Mouse (Mus musculus) gastrocnemius, postnatal 14 days (tissue): ENCODE data around the gene Fez2. TPM values are rescaled to one million over a fixed set of nuclear protein-coding genes. Genes with fewer than 3 reads are reported as not detected.

Source experiments
- DNase-seq: peaks from one replicate; pipeline ENCODE4 v3.0.0; 2021; ENCODE audit warnings: mixed read lengths
- intact Hi-C: fragments of 180-260 bp; cut with DNase I; formaldehyde crosslinking; loops from one replicate; pipeline ENCODE4 v1.15.1; 2025; ENCODE audit warnings: low total_unique reads
- total RNA-seq, 2 experiments: library from RNA; stranded (reverse); gene quantifications; 2 replicates each; pipeline ENCODE4 v1.2.3; 2021

Gene Fez2
- total RNA-seq, 2 experiments from 2014 or later = 47.3 to 48.8 TPM

DNA sequence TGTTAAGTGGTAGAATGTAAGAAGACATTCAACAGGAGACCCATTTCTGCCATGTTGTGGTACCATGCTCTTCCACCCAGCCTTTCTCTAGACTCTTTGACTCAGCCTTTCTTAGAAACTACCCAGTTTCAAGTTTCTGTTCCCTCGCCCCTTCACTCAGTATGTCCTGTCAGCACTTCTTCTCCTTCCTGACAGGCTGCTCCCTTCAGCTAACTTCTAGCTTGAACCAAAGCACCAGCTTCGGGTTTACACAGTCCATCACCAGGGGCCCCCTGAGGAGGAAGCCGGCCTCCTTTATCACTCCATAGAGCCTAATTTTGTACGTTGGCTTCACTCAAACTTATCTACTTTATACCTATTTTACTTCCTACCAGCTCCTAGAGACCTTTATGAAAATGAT, 1.3 kb upstream of the Fez2 start:
- intact Hi-C loops = no loop called here
- no peak for DNase-seq

DNA sequence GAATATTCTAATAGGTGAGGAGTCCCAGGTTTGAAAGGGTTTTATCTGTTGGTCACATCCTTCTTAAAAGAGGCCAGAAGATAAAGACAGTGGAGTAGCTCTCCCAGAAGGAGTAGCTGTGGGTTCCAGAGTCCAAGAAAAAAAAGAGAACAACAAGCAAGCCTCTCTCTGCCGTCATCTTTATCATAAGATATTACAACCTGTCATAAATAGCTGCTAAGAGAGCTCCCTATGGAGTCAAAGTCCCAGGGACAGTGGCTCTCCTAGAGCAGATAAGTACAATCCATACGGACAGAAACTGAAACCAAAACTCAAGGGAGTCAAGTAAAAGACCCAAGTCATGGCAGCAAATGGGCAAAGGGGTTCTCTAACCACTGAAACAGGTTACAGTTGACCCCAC, 2.7 kb downstream of the Fez2 start:
- no peak for DNase-seq
- intact Hi-C loops = no loop called here

DNA sequence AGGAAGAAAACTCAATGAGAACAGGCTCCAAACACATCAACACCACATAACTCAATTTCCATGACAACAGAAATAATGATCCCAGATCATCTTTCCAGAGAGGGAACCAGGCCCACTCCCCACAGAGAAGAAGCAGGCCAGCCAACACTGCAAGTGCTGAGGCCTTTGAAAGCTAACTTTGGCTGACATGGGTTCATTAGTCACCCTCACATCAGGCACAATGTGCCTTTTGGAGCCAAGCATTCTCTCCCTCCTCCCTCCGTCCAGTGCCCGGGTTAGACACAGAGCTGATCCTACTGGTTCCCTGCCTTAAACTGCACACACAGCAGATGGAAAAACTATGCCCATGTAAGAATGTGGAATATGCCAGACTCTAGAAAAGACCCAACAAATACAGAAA, 8.1 kb downstream of the Fez2 start:
- DNase-seq = peak; percentile 33
- intact Hi-C loops = no loop called here

DNA sequence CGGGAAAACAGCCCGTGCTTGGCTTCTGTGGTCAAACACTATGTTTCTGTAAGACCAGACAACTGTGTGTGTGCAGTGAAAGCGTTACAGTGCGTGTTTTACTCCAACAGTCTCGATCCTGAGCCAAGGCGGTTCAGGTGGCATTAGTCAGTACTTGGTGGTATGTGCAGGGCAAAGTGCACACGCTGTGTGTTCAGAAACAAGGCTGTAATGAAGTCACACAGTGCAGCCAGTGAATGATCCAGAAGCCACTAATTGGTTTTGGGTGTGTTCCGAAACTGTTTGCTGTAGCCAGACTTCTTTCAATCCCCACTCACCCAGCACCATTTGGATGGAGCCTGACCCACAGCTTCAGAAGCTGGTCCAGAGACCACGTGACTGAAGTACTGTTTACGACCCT, 9.6 kb downstream of the Fez2 start:
- intact Hi-C loops = no loop called here
- DNase-seq = no peak

DNA sequence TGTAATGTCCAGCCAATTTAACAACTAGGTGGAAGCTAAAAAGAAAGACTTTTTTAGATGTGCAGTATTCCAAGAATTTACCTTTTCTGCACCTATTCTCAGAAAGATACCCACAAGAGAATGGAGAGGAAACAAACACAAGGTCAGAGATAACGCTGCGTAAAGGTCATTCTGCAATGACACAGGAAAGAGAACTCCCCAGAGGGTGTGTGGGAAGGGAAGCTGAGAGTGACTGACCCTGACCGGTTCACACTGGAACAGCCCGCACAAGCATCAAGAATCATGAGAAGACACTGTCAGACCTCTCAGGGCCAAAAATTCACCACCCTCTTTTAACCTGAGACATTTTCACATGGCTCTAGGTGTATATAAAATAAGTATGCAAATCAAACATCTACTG, 10.4 kb downstream of the Fez2 start:
- DNase-seq = no peak
- intact Hi-C loops = no loop called here

- intact Hi-C loops = no loop called here
- DNase-seq = no peak
Observed at GRCm38 (mm10) chr17:78406854-78407253, 11.1 kb downstream of the Fez2 start.

GRCm38 (mm10) chr17:78405336-78405735, 12.6 kb downstream of the Fez2 start:
- DNase-seq = peak; percentile 32
- intact Hi-C loops = no loop called here

DNA sequence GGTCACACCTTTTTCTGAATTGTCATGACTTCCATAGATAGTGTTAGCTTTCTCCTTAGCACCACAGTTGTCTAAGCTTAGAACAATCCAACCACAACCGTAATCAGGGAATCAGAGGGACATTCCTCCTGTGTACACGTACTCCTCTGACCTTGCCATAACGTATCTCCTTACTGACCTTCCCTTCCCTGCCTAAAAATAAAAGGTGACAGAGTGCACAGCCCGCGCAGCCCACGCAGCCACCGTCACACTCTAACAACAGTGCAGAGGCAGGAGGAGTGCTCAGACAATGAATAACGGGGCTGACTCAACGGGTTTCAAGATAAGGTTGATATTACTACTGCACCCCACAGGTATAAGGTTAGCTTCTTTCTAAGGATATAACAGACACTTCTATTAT, 14.1 kb downstream of the Fez2 start:
- intact Hi-C loops = no loop called here
- no peak for DNase-seq

- DNase-seq = no peak
- intact Hi-C loops = no loop called here
Observed at GRCm38 (mm10) chr17:78403229-78403628, 14.7 kb downstream of the Fez2 start.

DNA sequence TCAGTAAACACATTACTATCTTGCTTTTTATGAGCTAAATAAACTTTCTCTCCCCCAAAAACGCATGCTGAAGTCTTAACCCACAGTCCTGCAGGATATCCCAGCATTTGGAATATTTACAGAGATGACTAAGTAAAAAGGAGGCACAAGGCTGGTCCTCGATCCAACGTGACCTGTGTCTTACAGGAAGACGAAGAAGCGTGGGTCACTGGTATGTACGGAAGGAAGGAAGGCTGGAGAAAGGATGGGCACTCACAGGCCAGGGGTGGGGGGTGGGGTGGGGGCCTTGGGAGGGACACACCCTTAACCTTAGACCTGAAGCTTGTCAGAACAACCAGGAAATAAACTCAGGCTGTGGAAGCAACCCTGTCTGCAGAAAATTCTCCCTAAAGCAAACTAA, 15.8 kb downstream of the Fez2 start:
- intact Hi-C loops = no loop called here
- DNase-seq = no peak

GRCm38 (mm10) chr17:78401713-78402112, 16.2 kb downstream of the Fez2 start:
- no peak for DNase-seq
- intact Hi-C loops = no loop called here

DNA sequence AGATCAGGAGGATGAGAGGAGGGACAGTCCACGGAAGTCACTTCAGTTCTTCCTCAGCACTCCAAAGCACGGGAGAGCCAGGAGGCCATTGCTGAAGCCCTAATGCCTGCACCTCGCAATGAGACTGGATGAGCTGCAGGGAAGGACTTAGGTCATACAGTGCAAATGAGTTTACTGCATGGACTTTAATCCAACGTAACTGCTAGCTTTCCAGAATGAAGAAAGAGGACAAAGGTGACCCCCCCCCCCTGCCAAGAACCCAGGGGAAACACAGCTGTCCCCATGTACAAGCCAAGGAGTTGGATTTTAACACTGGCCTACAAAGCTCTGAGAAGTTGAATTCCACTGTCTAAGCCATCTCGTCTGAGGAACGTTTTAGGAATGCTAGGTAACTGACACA, 16.6 kb downstream of the Fez2 start:
- intact Hi-C loops = no loop called here
- DNase-seq = no peak

- intact Hi-C loops = no loop called here
- no peak for DNase-seq
Observed at GRCm38 (mm10) chr17:78400130-78400840, 17.7 kb downstream of the Fez2 start.

- intact Hi-C loops = no loop called here
- no peak for DNase-seq
Observed at GRCm38 (mm10) chr17:78392401-78393087, 25.4 kb downstream of the Fez2 start.

GRCm38 (mm10) chr17:78389573-78389972, 28.4 kb downstream of the Fez2 start:
- no peak for DNase-seq
- intact Hi-C loops = no loop called here

DNA sequence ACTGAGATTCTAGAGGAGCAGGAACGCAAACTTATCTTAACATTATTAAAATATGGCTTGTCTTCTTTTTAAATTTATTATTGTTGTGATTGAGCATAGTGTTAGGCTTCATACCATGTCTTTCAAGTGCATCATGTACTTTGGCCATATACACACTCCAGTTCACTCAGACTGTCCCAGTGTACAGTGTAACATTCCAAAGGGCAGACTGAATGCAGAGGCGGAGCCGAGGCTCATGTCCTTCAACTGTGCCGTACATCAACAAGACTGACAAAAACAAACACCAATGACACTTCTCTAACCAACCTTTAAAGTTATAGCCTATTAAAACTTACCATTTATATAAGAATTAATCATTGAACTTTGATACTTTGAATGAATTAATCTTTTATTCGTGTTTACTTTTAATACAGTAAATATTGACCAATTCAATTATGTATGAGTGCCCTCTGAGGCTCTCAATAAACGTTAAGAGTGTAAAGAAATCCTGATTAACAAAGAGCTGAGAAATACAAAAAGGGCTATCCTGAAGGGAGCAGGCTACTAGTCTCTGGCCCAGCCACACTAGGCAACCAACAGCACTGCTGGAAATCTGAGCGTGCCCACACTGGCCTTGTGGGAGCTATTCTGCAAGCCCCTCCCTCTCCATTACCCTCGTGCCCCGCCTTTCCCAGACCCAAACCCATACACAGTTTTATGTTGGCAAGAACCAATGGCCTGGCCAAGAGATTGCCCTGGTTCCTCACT, 29.7 kb downstream of the Fez2 start:
- intact Hi-C loops = no loop called here
- no peak for DNase-seq

GRCm38 (mm10) chr17:78387665-78388064, 30.3 kb downstream of the Fez2 start:
- intact Hi-C loops = no loop called here
- no peak for DNase-seq

DNA sequence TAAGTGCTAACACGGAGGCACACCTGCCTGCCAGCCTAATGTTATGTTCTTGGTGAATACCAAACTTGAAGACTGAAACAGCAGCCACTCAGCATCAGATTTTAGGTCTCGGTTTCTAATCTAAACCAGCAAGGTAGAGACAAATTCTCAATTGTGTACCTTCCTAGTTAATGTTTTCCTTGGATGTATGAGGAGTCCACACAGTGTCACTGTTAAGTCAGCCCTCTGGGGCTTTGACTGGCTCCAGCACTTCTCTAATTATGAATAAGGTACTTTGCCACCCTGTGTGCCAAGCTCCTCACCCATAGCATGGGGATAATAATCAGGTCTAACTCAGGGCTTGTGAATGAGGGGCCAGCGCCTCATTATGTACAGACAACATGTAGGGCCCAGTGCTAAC, 35.6 kb downstream of the Fez2 start:
- no peak for DNase-seq
- intact Hi-C loops = no loop called here

- DNase-seq = no peak
- intact Hi-C loops = loop anchor here (10.0 kb wide), 1 partner anchor 185 kb away; no protein-coding TSS in a partner anchor
Observed at GRCm38 (mm10) chr17:78379730-78380245, 38.2 kb downstream of the Fez2 start.

GRCm38 (mm10) chr17:78379079-78379729, 38.7 kb downstream of the Fez2 start:
- intact Hi-C loops = loop anchor here (10.0 kb wide), 1 partner anchor 184 kb away; no protein-coding TSS in a partner anchor

More at GRCm38 (mm10) chr17:78379079-78379729, 38.7 kb downstream of the Fez2 start:
- DNase-seq = no peak
